Mouse (Mus musculus) layer of hippocampus, adult 11-12 months (tissue): ENCODE data around the gene Tspan13.

Source experiments
- DNase-seq: peaks from one replicate; pipeline ENCODE4 v3.0.0; 2022; ENCODE audit warnings: low spot score

Tspan13 gene

GRCm38 (mm10) chr12:35975898-35976297, 66.4 kb downstream of the Tspan13 start:
- DNase-seq = no peak

- no peak for DNase-seq
Measured at GRCm38 (mm10) chr12:35966768-35967141, 75.5 kb downstream of the Tspan13 start.

- no peak for DNase-seq
Measured at GRCm38 (mm10) chr12:35966098-35966767, 76.1 kb downstream of the Tspan13 start.
